Mouse (Mus musculus) CH12.LX (cell line): Measurements from ENCODE around the gene 6030468B19Rik. TPM values are rescaled to one million over a fixed set of nuclear protein-coding genes. Genes with fewer than 3 reads are reported as not detected.

Source experiments
- DNase-seq: peaks from one replicate; pipeline ENCODE4 v3.0.0-alpha.2; 2013; ENCODE audit errors: extremely low read depth
- H3K27ac ChIP-seq: 2 replicates; pipeline ENCODE4 v1.5.1; 2012; ENCODE audit warnings: low read depth, mild to moderate bottlenecking, control low read depth, moderate library complexity; ENCODE audit not compliant: insufficient read depth
- H3K27me3 ChIP-seq: replicated peaks from 2 replicates; pipeline ENCODE3; 2012; ENCODE audit warnings: inconsistent platforms
- H3K36me3 ChIP-seq, 2 experiments: replicated peaks in 1 of 2; 2 replicates each; pipeline versions ENCODE3 to v1.6.1; 2012; ENCODE audit warnings: inconsistent platforms in 1 of 2, low read length in 1 of 2, mild to moderate bottlenecking in 1 of 2, mixed read lengths in 1 of 2, moderate library complexity in 1 of 2; ENCODE audit not compliant: control insufficient read depth in 1 of 2, insufficient read depth in 1 of 2
- H3K4me1 ChIP-seq, 2 experiments: 2 replicates each; pipeline ENCODE4 v1.6.1; 2012; ENCODE audit warnings: inconsistent platforms in 1 of 2, moderate library complexity in 1 of 2; ENCODE audit not compliant: insufficient read depth in 2 of 2, control insufficient read depth in 1 of 2
- H3K4me2 ChIP-seq: 2 replicates; pipeline ENCODE4 v1.6.1; 2012; ENCODE audit warnings: low read depth, mild to moderate bottlenecking, control low read depth; ENCODE audit not compliant: poor library complexity, insufficient read depth, severe bottlenecking
- H3K4me3 ChIP-seq, 3 experiments: fragments of 150-350 bp in 1 of 3; sonication (generic) in 1 of 3; replicated peaks in 1 of 3; 2 replicates each; pipeline versions ENCODE3 to v1.5.1; 2011 to 2012; ENCODE audit warnings: low read depth in 2 of 3, low read length in 2 of 3, mild to moderate bottlenecking in 2 of 3, moderate library complexity in 2 of 3, control low read depth in 1 of 3, improper control_type of control experiment in 1 of 3, inconsistent platforms in 1 of 3, mixed read lengths in 1 of 3; ENCODE audit not compliant: poor library complexity in 1 of 3
- H3K79me2 ChIP-seq: replicated peaks from 2 replicates; pipeline ENCODE4 v1.6.1; 2012; ENCODE audit warnings: mild to moderate bottlenecking, moderate library complexity; ENCODE audit not compliant: control insufficient read depth, poor library complexity, insufficient read depth, severe bottlenecking; ENCODE audit errors: extremely low read depth
- H3K9ac ChIP-seq: 2 replicates; pipeline ENCODE4 v1.6.1; 2012; ENCODE audit warnings: low read depth, mild to moderate bottlenecking, control low read depth, moderate library complexity; ENCODE audit not compliant: insufficient read depth
- H3K9me3 ChIP-seq: replicated peaks from 2 replicates; pipeline ENCODE3; 2012; ENCODE audit warnings: low read length, inconsistent platforms, mixed read lengths
- BHLHE40 ChIP-seq: IDR thresholded peaks from 2 replicates; pipeline ENCODE4 v1.6.1; 2011; ENCODE audit warnings: mild to moderate bottlenecking, low read depth, low read length, improper control_type of control experiment
- CHD1 ChIP-seq: IDR thresholded peaks from 2 replicates; pipeline ENCODE4 v1.6.1; 2012; ENCODE audit warnings: low read depth, low read length, improper control_type of control experiment, inconsistent platforms
- E2F4 ChIP-seq: IDR thresholded peaks from 2 replicates; pipeline ENCODE4 v1.6.1; 2011; ENCODE audit warnings: low read depth, low read length, improper control_type of control experiment; ENCODE audit not compliant: insufficient replicate concordance
- ELF1 ChIP-seq: IDR thresholded peaks from 2 replicates; pipeline ENCODE4 v1.6.1; 2014; ENCODE audit warnings: low read depth, mild to moderate bottlenecking, inconsistent platforms, low read length, improper control_type of control experiment
- HCFC1 ChIP-seq: IDR thresholded peaks from 2 replicates; pipeline ENCODE4 v1.6.1; 2012; ENCODE audit warnings: low read depth, mild to moderate bottlenecking, inconsistent platforms, low read length, improper control_type of control experiment
- IRF4 ChIP-seq: IDR thresholded peaks from 2 replicates; pipeline ENCODE4 v1.6.1; 2014; ENCODE audit warnings: low read depth, mild to moderate bottlenecking, inconsistent platforms, low read length, improper control_type of control experiment
- MAX ChIP-seq: IDR thresholded peaks from 2 replicates; pipeline ENCODE4 v1.6.1; 2011; ENCODE audit warnings: low read length, improper control_type of control experiment
- MEF2A ChIP-seq: IDR thresholded peaks from 2 replicates; pipeline ENCODE4 v1.6.1; 2014; ENCODE audit warnings: low read depth, mild to moderate bottlenecking, inconsistent platforms, low read length, improper control_type of control experiment, borderline replicate concordance
- MXI1 ChIP-seq: IDR thresholded peaks from 2 replicates; pipeline ENCODE4 v1.6.1; 2011; ENCODE audit warnings: mild to moderate bottlenecking, low read depth, low read length, improper control_type of control experiment
- MYC ChIP-seq: IDR thresholded peaks from 2 replicates; pipeline ENCODE4 v1.6.1; 2011; ENCODE audit warnings: low read depth, mild to moderate bottlenecking, improper control_type of control experiment, low read length
- NRF1 ChIP-seq: IDR thresholded peaks from 2 replicates; pipeline ENCODE4 v1.6.1; 2014; ENCODE audit warnings: low read depth, mild to moderate bottlenecking, inconsistent platforms, low read length, improper control_type of control experiment, moderate library complexity
- POLR2A ChIP-seq: IDR thresholded peaks from 2 replicates; pipeline ENCODE4 v1.6.1; 2011; ENCODE audit warnings: low read depth, mild to moderate bottlenecking, improper control_type of control experiment, low read length
- RCOR1 ChIP-seq: conservative IDR thresholded peaks from 2 replicates; pipeline ENCODE4 v1.6.1; 2012; ENCODE audit warnings: low read depth, mild to moderate bottlenecking, inconsistent platforms, low read length, improper control_type of control experiment
- SIN3A ChIP-seq: IDR thresholded peaks from 2 replicates; pipeline ENCODE4 v1.6.1; 2012; ENCODE audit warnings: low read length, improper control_type of control experiment, inconsistent platforms
- TBP ChIP-seq: conservative IDR thresholded peaks from 2 replicates; pipeline ENCODE4 v1.6.1; 2011; ENCODE audit warnings: low read depth, low read length, improper control_type of control experiment
- TCF12 ChIP-seq: IDR thresholded peaks from 2 replicates; pipeline ENCODE4 v1.6.1; 2014; ENCODE audit warnings: low read depth, mild to moderate bottlenecking, inconsistent platforms, low read length, improper control_type of control experiment
- UBTF ChIP-seq: IDR thresholded peaks from 2 replicates; pipeline ENCODE4 v1.6.1; 2012; ENCODE audit warnings: low read depth, mild to moderate bottlenecking, inconsistent platforms, low read length, improper control_type of control experiment, moderate library complexity
- ZMIZ1 ChIP-seq: IDR thresholded peaks from 2 replicates; pipeline ENCODE4 v1.6.1; 2012; ENCODE audit warnings: low read depth, mild to moderate bottlenecking, inconsistent platforms, low read length, improper control_type of control experiment
- ZNF384 ChIP-seq: IDR thresholded peaks from 2 replicates; pipeline ENCODE4 v1.6.1; 2012; ENCODE audit warnings: low read depth, low read length, improper control_type of control experiment, inconsistent platforms
- dilution Hi-C: fragments of 300-500 bp; cut with MboI; formaldehyde crosslinking; loops from 2 replicates; pipeline ENCODE4 v1.14.3; 2020; ENCODE audit warnings: low sequenced_read_pairs; ENCODE audit not compliant: extremely low pct_unique_long_range_greater_than_20kb, extremely low pct_ligation_motif_present
- in situ Hi-C: fragments of 300-500 bp; cut with MboI; formaldehyde crosslinking; loops from 3 replicates; pipeline ENCODE4 v1.14.3; 2019; ENCODE audit warnings: low sequenced_read_pairs, low pct_ligation_motif_present, low pct_unique_long_range_greater_than_20kb, mixed read lengths
- polyA plus RNA-seq: library from polyadenylated mRNA; unstranded; fragments of >175 nt; gene quantifications from 2 replicates; pipeline ENCODE4 v1.2.1, GENCODE M21; 2012; ENCODE audit warnings: low read depth; ENCODE audit not compliant: insufficient read length
- total RNA-seq, 2 experiments: library from RNA; depleted of rRNA; stranded (reverse); fragments of 300-350 nt in 1 of 2; fragments of >200 nt in 1 of 2; gene quantifications; 2 replicates each; pipeline ENCODE4 v1.2.3; 2012 to 2014

Gene 6030468B19Rik
- total and polyA plus RNA-seq, 3 experiments, result 0.93 to 1.7 (median 1.5) TPM

- Histone ChIP-seq H3K4me2 (peak within 1 kb of the TSS; percentile 89), H3K36me3 (peaks cover 30 to 43% of the 10 kb centered on the region in 2 experiments), H3K27ac (peak within 1 kb of the TSS; percentile 94), H3K4me1 (peaks cover 14 to 57% of the 10 kb centered on the region in 2 experiments), H3K9me3 (no peaks in the 10 kb centered on the region), H3K4me3 (peak within 1 kb of the TSS; percentile 64 to 77 (median 65)), H3K9ac (peak within 1 kb of the TSS; percentile 85), H3K27me3 (no peaks in the 10 kb centered on the region), H3K79me2 (peaks cover 51% of the 10 kb centered on the region)
- in situ Hi-C loops, result loop anchor here (5.0 to 10.0 kb wide), 3 partner anchors 33 to 351 kb away; no protein-coding TSS in a partner anchor
- TF ChIP-seq HCFC1, result peak; percentile 69
- TF ChIP-seq ZMIZ1, result no peak; the same call in 1 of the 2 replicates
- peak; percentile 95; the same call in 1 of the 2 replicates for TF ChIP-seq SIN3A
- no peak for TF ChIP-seq BHLHE40
- peak; percentile 90 for TF ChIP-seq POLR2A
- peak; percentile 86 for TF ChIP-seq TBP
- peak; percentile 64 for TF ChIP-seq TCF12
- TF ChIP-seq MYC, result peak; percentile 53; the same call in 1 of the 2 replicates
- TF ChIP-seq E2F4, result peak; percentile 98
- TF ChIP-seq MEF2A, result peak; percentile 56; the same call in 1 of the 2 replicates
- TF ChIP-seq ZNF384, result no peak
- peak; percentile 36; the same call in 1 of the 2 replicates for TF ChIP-seq ELF1
- peak; percentile 66; the same call in 1 of the 2 replicates for TF ChIP-seq IRF4
- DNase-seq, result peak; percentile 97
- dilution Hi-C loops, result no loop called here
Observed at GRCm38 (mm10) chr11:117825333-117826101, 28.1 kb downstream of the 6030468B19Rik start, which contains the start of the genes Afmid and Tk1. Gene Afmid (plus strand): TSS chr11:117825924. Gene Tk1 (minus strand): TSS chr11:117826092.

- dilution Hi-C loops, result no loop called here
- TF ChIP-seq CHD1, result peak; percentile 98; the same call in 1 of the 2 replicates
- TF ChIP-seq MXI1, result peak; percentile 8; the same call in 1 of the 2 replicates
- TF ChIP-seq MAX, result 0 out of 2 replicates have a peak, but pooled peaks have one; percentile 14
- TF ChIP-seq TCF12, result peak; percentile 4; the same call in 1 of the 2 replicates
- TF ChIP-seq UBTF, result no peak
- TF ChIP-seq BHLHE40, result 0 out of 2 replicates have a peak, but pooled peaks have one; percentile 8
- TF ChIP-seq NRF1, result peak; percentile 63
- TF ChIP-seq ZMIZ1, result peak; percentile 63
- no peak for TF ChIP-seq RCOR1
Observed at GRCm38 (mm10) chr11:117826164-117826563, 28.7 kb downstream of the 6030468B19Rik start.

More at GRCm38 (mm10) chr11:117826164-117826563, 28.7 kb downstream of the 6030468B19Rik start:
- H3K9ac ChIP-seq, result peak overlapping the region; percentile 85
- H3K4me2 ChIP-seq, result peak overlapping the region; percentile 89
- no peaks in the 10 kb centered on the region for H3K27me3 ChIP-seq
- in situ Hi-C loops, result loop anchor here (5.0 to 10.0 kb wide), 3 partner anchors 34 to 351 kb away; no protein-coding TSS in a partner anchor
- H3K4me3 ChIP-seq, result peak overlapping the region; percentile 64 to 77 (median 65)
- no peaks in the 10 kb centered on the region for H3K9me3 ChIP-seq
- H3K27ac ChIP-seq, result peak overlapping the region; percentile 94
- H3K36me3 ChIP-seq, result peaks cover 25 to 40% of the 10 kb centered on the region in 2 experiments
- peaks cover 14 to 60% of the 10 kb centered on the region in 2 experiments for H3K4me1 ChIP-seq
- peaks cover 51% of the 10 kb centered on the region for H3K79me2 ChIP-seq
- DNase-seq, result no peak
